Mouse (Mus musculus) MEL (cell line): ENCODE results near the gene Oit3. TPM values are rescaled to one million over a fixed set of nuclear protein-coding genes. Genes with fewer than 3 reads are reported as not detected.

Source experiments
- DNase-seq: peaks from one replicate; pipeline ENCODE4 v3.0.0; 2011; ENCODE audit warnings: low read depth, low spot score
- H3K27ac ChIP-seq: 2 replicates; pipeline ENCODE4 v1.5.1; 2012; ENCODE audit warnings: low read depth, mild to moderate bottlenecking, control low read depth, low read length, moderate library complexity; ENCODE audit not compliant: control insufficient read depth
- H3K27me3 ChIP-seq, 2 experiments: fragments of 150-350 bp in 1 of 2; sonication (generic) in 1 of 2; 2 replicates each; pipeline ENCODE4 v1.6.1; 2012; ENCODE audit warnings: low read length in 2 of 2, mild to moderate bottlenecking in 2 of 2, improper control_type of control experiment in 1 of 2, moderate library complexity in 1 of 2; ENCODE audit not compliant: insufficient read depth in 2 of 2, control insufficient read depth in 1 of 2
- H3K36me3 ChIP-seq, 2 experiments: 2 replicates each; pipeline ENCODE4 v1.6.1; 2012 to 2014; ENCODE audit warnings: low read length in 2 of 2, improper control_type of control experiment in 1 of 2, inconsistent platforms in 1 of 2, mild to moderate bottlenecking in 1 of 2; ENCODE audit not compliant: insufficient read depth in 2 of 2, control insufficient read depth in 1 of 2
- H3K4me1 ChIP-seq, 2 experiments: fragments of 150-350 bp in 1 of 2; sonication (generic) in 1 of 2; 2 replicates each; pipeline ENCODE4 v1.6.1; 2012; ENCODE audit warnings: low read length in 2 of 2, improper control_type of control experiment in 1 of 2, mild to moderate bottlenecking in 1 of 2; ENCODE audit not compliant: insufficient read depth in 2 of 2, control insufficient read depth in 1 of 2
- H3K4me3 ChIP-seq, 2 experiments: fragments of 150-350 bp in 1 of 2; sonication (generic) in 1 of 2; 2 replicates each; pipeline ENCODE4 v1.5.1; 2012; ENCODE audit warnings: low read depth in 2 of 2, low read length in 2 of 2, mild to moderate bottlenecking in 2 of 2, moderate library complexity in 2 of 2, control low read depth in 1 of 2, improper control_type of control experiment in 1 of 2; ENCODE audit not compliant: control insufficient read depth in 1 of 2, insufficient read depth in 1 of 2
- H3K79me2 ChIP-seq: 2 replicates; pipeline ENCODE4 v1.6.1; 2012; ENCODE audit warnings: mild to moderate bottlenecking, low read length, moderate library complexity; ENCODE audit not compliant: control insufficient read depth, poor library complexity, insufficient read depth
- H3K9ac ChIP-seq: 2 replicates; pipeline ENCODE4 v1.6.1; 2012; ENCODE audit warnings: low read depth, mild to moderate bottlenecking, control low read depth, low read length, moderate library complexity; ENCODE audit not compliant: control insufficient read depth, poor library complexity, severe bottlenecking
- H3K9me3 ChIP-seq: fragments of 150-350 bp; sonication (generic); replicated peaks from 2 replicates; pipeline ENCODE4 v1.6.1; 2012; ENCODE audit warnings: mild to moderate bottlenecking, low read length, improper control_type of control experiment, moderate library complexity; ENCODE audit not compliant: insufficient read depth
- BHLHE40 ChIP-seq: IDR thresholded peaks from 2 replicates; pipeline ENCODE4 v1.6.1; 2012; ENCODE audit warnings: low read depth, mild to moderate bottlenecking, inconsistent platforms, low read length, improper control_type of control experiment, borderline replicate concordance
- ELF1 ChIP-seq: IDR thresholded peaks from 2 replicates; pipeline ENCODE4 v1.6.1; 2014; ENCODE audit warnings: low read depth, mild to moderate bottlenecking, inconsistent platforms, low read length, improper control_type of control experiment, moderate library complexity
- ETS1 ChIP-seq: IDR thresholded peaks from 2 replicates; pipeline ENCODE4 v1.6.1; 2012; ENCODE audit warnings: low read depth, mild to moderate bottlenecking, inconsistent platforms, low read length, improper control_type of control experiment, moderate library complexity
- GABPA ChIP-seq: IDR thresholded peaks from 2 replicates; pipeline ENCODE4 v1.6.1; 2012; ENCODE audit warnings: low read depth, mild to moderate bottlenecking, inconsistent platforms, low read length, improper control_type of control experiment, moderate library complexity
- MAFK ChIP-seq: IDR thresholded peaks from 2 replicates; pipeline ENCODE4 v1.6.1; 2011; ENCODE audit warnings: low read depth, mild to moderate bottlenecking, low read length, improper control_type of control experiment, borderline replicate concordance
- MYB ChIP-seq: IDR thresholded peaks from 2 replicates; pipeline ENCODE4 v1.6.1; 2011; ENCODE audit warnings: mild to moderate bottlenecking, low read depth, low read length, improper control_type of control experiment
- NRF1 ChIP-seq: IDR thresholded peaks from 2 replicates; pipeline ENCODE4 v1.6.1; 2014; ENCODE audit warnings: low read depth, mild to moderate bottlenecking, inconsistent platforms, low read length, improper control_type of control experiment, moderate library complexity; ENCODE audit not compliant: poor library complexity, insufficient read depth, severe bottlenecking
- POLR2A ChIP-seq, 2 experiments: IDR thresholded peaks; 2 replicates each; pipeline ENCODE4 v1.6.1; 2011 to 2012; ENCODE audit warnings: low read length in 2 of 2, mild to moderate bottlenecking in 2 of 2, control low read depth in 1 of 2, improper control_type of control experiment in 1 of 2, low read depth in 1 of 2, moderate library complexity in 1 of 2; ENCODE audit not compliant: control insufficient read depth in 1 of 2, insufficient read depth in 1 of 2, poor library complexity in 1 of 2
- POLR2AphosphoS5 ChIP-seq: IDR thresholded peaks from 2 replicates; pipeline ENCODE4 v1.6.1; 2012; ENCODE audit warnings: low read depth, borderline replicate concordance, mild to moderate bottlenecking, inconsistent platforms, low read length, moderate library complexity, mixed read lengths
- RCOR1 ChIP-seq: IDR thresholded peaks from 2 replicates; pipeline ENCODE4 v1.6.1; 2012; ENCODE audit warnings: low read depth, mild to moderate bottlenecking, inconsistent platforms, low read length, improper control_type of control experiment
- SIN3A ChIP-seq: IDR thresholded peaks from 2 replicates; pipeline ENCODE4 v1.6.1; 2012; ENCODE audit warnings: low read length, improper control_type of control experiment, inconsistent platforms
- SMC3 ChIP-seq: IDR thresholded peaks from 2 replicates; pipeline ENCODE4 v1.6.1; 2011; ENCODE audit warnings: low read depth, low read length, improper control_type of control experiment
- TAL1 ChIP-seq: IDR thresholded peaks from 2 replicates; pipeline ENCODE4 v1.6.1; 2012; ENCODE audit warnings: mild to moderate bottlenecking, inconsistent platforms, low read length, moderate library complexity, mixed read lengths
- TBP ChIP-seq: IDR thresholded peaks from 2 replicates; pipeline ENCODE4 v1.8.0; 2011; ENCODE audit warnings: low read depth, low read length, improper control_type of control experiment
- TCF12 ChIP-seq: IDR thresholded peaks from 2 replicates; pipeline ENCODE4 v1.6.1; 2014; ENCODE audit warnings: low read depth, mild to moderate bottlenecking, inconsistent platforms, low read length, improper control_type of control experiment, moderate library complexity
- UBTF ChIP-seq: IDR thresholded peaks from 2 replicates; pipeline ENCODE4 v1.6.1; 2012; ENCODE audit warnings: low read depth, mild to moderate bottlenecking, inconsistent platforms, low read length, improper control_type of control experiment, moderate library complexity, borderline replicate concordance; ENCODE audit not compliant: insufficient read depth
- USF1 ChIP-seq: IDR thresholded peaks from 2 replicates; pipeline ENCODE4 v1.6.1; 2014; ENCODE audit warnings: low read depth, mild to moderate bottlenecking, inconsistent platforms, low read length, improper control_type of control experiment, moderate library complexity
- USF2 ChIP-seq, 2 experiments: IDR thresholded peaks; 2 replicates each; pipeline ENCODE4 v1.6.1; 2011 to 2012; ENCODE audit warnings: improper control_type of control experiment in 2 of 2, low read length in 2 of 2, borderline replicate concordance in 1 of 2, inconsistent platforms in 1 of 2, low read depth in 1 of 2, mild to moderate bottlenecking in 1 of 2; ENCODE audit not compliant: insufficient read depth in 1 of 2
- ZC3H11A ChIP-seq: IDR thresholded peaks from 2 replicates; pipeline ENCODE4 v1.6.1; 2012; ENCODE audit warnings: low read depth, mild to moderate bottlenecking, inconsistent platforms, low read length, improper control_type of control experiment
- ZKSCAN1 ChIP-seq: IDR thresholded peaks from 2 replicates; pipeline ENCODE4 v1.6.1; 2012; ENCODE audit warnings: low read depth, mild to moderate bottlenecking, inconsistent platforms, low read length, improper control_type of control experiment, moderate library complexity
- ZNF384 ChIP-seq: IDR thresholded peaks from 2 replicates; pipeline ENCODE4 v1.6.1; 2012; ENCODE audit warnings: low read depth, mild to moderate bottlenecking, inconsistent platforms, low read length, improper control_type of control experiment
- polyA plus RNA-seq, 2 experiments: library from polyadenylated mRNA; stranded (reverse) in 1 of 2; unstranded in 1 of 2; fragments of >175 nt in 1 of 2; fragments of >200 nt in 1 of 2; gene quantifications; 2 replicates each; pipeline versions ENCODE4 v1.2.1 to v1.2.4; 2012; ENCODE audit warnings: low replicate concordance in 2 of 2, low read depth in 1 of 2; ENCODE audit not compliant: insufficient read length in 2 of 2, insufficient read depth in 1 of 2, missing spikeins in 1 of 2
- total RNA-seq: library from RNA; depleted of rRNA; stranded (reverse); fragments of 300-350 nt; gene quantifications from 2 replicates; pipeline ENCODE4 v1.2.3, GENCODE M21; 2012

Oit3 gene
- total and polyA plus RNA-seq, 3 experiments = 0.07 TPM; not detected in 2

GRCm38 (mm10) chr10:59413711-59414110 lies 27.9 kb downstream of the Oit3 start (continued):
- TF ChIP-seq USF2 (IDR thresholded peaks at IDR 0.05; ENCODE audit: borderline replicate concordance in 1 of 2, insufficient read depth in 1 of 2, low read depth in 1 of 2, low read length in 2 of 2) = no peak

- Histone ChIP-seq H3K27ac (no peak overlapping the region), H3K9ac (no peak overlapping the region), H3K79me2 (no peaks in the 10 kb centered on the region), H3K27me3 (peaks cover 0 to 2% of the 10 kb centered on the region in 2 experiments; a peak in 3 of 4 replicates), H3K36me3 (no peaks in the 10 kb centered on the region), H3K4me3 (no peak overlapping the region), H3K4me1 (no peaks in the 10 kb centered on the region), H3K9me3 (no peaks in the 10 kb centered on the region)
- DNase-seq = no peak
- no peak for TF ChIP-seq TAL1
- TF ChIP-seq UBTF = no peak
- TF ChIP-seq ZC3H11A = no peak
- no peak for TF ChIP-seq ETS1
- no peak for TF ChIP-seq SMC3
- no peak for TF ChIP-seq TBP
- TF ChIP-seq RCOR1 = no peak
- TF ChIP-seq GABPA = no peak
- no peak for TF ChIP-seq ZKSCAN1
- no peak for TF ChIP-seq TCF12
- TF ChIP-seq SIN3A = no peak
- no peak for TF ChIP-seq ZNF384
- no peak for TF ChIP-seq MYB
- no peak for TF ChIP-seq POLR2AphosphoS5
- TF ChIP-seq MAFK = no peak
- TF ChIP-seq POLR2A (IDR thresholded peaks at IDR 0.05; ENCODE audit: control insufficient read depth in 1 of 2, insufficient read depth in 1 of 2, low read depth in 1 of 2, low read length in 2 of 2, poor library complexity in 1 of 2) = no peak
- TF ChIP-seq ELF1 = no peak
- TF ChIP-seq USF1 = no peak
- no peak for TF ChIP-seq NRF1
- TF ChIP-seq BHLHE40 = no peak
These were observed 31.3 kb downstream of the Oit3 start for GRCm38 (mm10) chr10:59410264-59410663.
